Mouse (Mus musculus): ENCODE results near the gene Clk1. TPM values are rescaled to one million over a fixed set of nuclear protein-coding genes. Genes with fewer than 3 reads are reported as not detected.
A peak's percentile ranks its signal among the peaks of the same experiment; 100 is the strongest.

The Clk1 gene
- polyA plus RNA-seq, 1 experiment: 19.4 TPM

- Histone ChIP-seq H3K79me2 (ENCODE audit: control insufficient read depth, insufficient read depth) (no peaks in the 10 kb centered on the region), H3K4me3 (no peak overlapping the region), H3K27me3 (ENCODE audit: control insufficient read depth, insufficient read depth, insufficient read length) (no peaks in the 10 kb centered on the region), H3K36me3 (ENCODE audit: control insufficient read depth, insufficient read depth) (peaks cover 67% of the 10 kb centered on the region), H3ac (ENCODE audit: control insufficient read depth, insufficient read length) (no peak overlapping the region), H3K4me2 (ENCODE audit: low read depth) (no peak overlapping the region)
- TF ChIP-seq POLR2AphosphoS2 (IDR thresholded peaks at IDR 0.05; ENCODE audit: insufficient read length, low read depth): peak; percentile 76
- TF ChIP-seq MAX (IDR thresholded peaks at IDR 0.05; ENCODE audit: low read depth): no peak
- no peak for TF ChIP-seq USF1 (IDR thresholded peaks at IDR 0.05; ENCODE audit: low read depth)
Observed at GRCm38 (mm10) chr1:58410776-58411175, 13.1 kb downstream of the Clk1 start.

GRCm38 (mm10) chr1:58410198-58410588 is 13.7 kb downstream of the Clk1 start:
- Histone ChIP-seq H3K79me2 (ENCODE audit: control insufficient read depth, insufficient read depth) (no peaks in the 10 kb centered on the region), H3K4me3 (no peak overlapping the region), H3K4me2 (ENCODE audit: low read depth) (no peak overlapping the region), H3K36me3 (ENCODE audit: control insufficient read depth, insufficient read depth) (peaks cover 64% of the 10 kb centered on the region), H3ac (ENCODE audit: control insufficient read depth, insufficient read length) (no peak overlapping the region), H3K27me3 (ENCODE audit: control insufficient read depth, insufficient read depth, insufficient read length) (no peaks in the 10 kb centered on the region)
- TF ChIP-seq MYOG (IDR thresholded peaks at IDR 0.05; ENCODE audit: control insufficient read depth in 1 of 3, insufficient read depth in 1 of 3, insufficient read length in 2 of 3, low read depth in 2 of 3): no peak
- TF ChIP-seq POLR2AphosphoS2 (IDR thresholded peaks at IDR 0.05; ENCODE audit: insufficient read length, low read depth): peak; percentile 47
- no peak for TF ChIP-seq TCF12 (IDR thresholded peaks at IDR 0.05; ENCODE audit: insufficient read depth, poor library complexity, severe bottlenecking)
- no peak for TF ChIP-seq SRF (IDR thresholded peaks at IDR 0.05; ENCODE audit: control insufficient read depth, insufficient read length, low read depth)

GRCm38 (mm10) chr1:58409553-58410197 is 14.2 kb downstream of the Clk1 start:
- Histone ChIP-seq H3K4me3 (no peak overlapping the region), H3K4me2 (ENCODE audit: low read depth) (no peak overlapping the region), H3K27me3 (ENCODE audit: control insufficient read depth, insufficient read depth, insufficient read length) (no peaks in the 10 kb centered on the region), H3K79me2 (ENCODE audit: control insufficient read depth, insufficient read depth) (no peaks in the 10 kb centered on the region), H3K36me3 (ENCODE audit: control insufficient read depth, insufficient read depth) (peaks cover 60% of the 10 kb centered on the region), H3ac (ENCODE audit: control insufficient read depth, insufficient read length) (no peak overlapping the region)
- TF ChIP-seq POLR2AphosphoS2 (IDR thresholded peaks at IDR 0.05; ENCODE audit: insufficient read length, low read depth): peak; percentile 40
- TF ChIP-seq E2F4 (IDR thresholded peaks at IDR 0.05; ENCODE audit: insufficient read depth): no peak

DNA sequence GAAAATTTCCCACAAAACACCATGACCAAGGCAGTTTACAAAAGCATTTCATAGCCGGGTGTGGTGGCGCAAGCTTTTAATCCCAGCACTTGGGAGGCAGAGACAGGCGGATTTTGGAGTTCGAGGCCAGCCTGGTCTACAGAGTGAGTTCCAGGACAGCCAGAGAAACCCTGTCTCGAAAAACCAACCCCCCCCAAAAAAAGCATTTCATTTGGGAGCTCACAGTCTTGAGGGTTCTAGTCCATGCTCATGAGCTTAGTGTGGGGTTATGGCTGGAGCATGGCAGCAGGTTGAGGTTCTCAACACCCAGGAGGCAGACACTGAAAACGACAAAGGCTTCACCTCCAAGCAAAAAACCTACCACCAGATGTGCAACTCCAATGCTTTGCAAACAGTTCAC is 15.7 kb downstream of the Clk1 start:
- Histone ChIP-seq H3K4me2 (ENCODE audit: low read depth) (no peak overlapping the region), H3K27me3 (ENCODE audit: control insufficient read depth, insufficient read depth, insufficient read length) (no peaks in the 10 kb centered on the region), H3K36me3 (ENCODE audit: control insufficient read depth, insufficient read depth) (peaks cover 60% of the 10 kb centered on the region), H3ac (ENCODE audit: control insufficient read depth, insufficient read length) (no peak overlapping the region), H3K79me2 (ENCODE audit: control insufficient read depth, insufficient read depth) (no peaks in the 10 kb centered on the region), H3K4me3 (no peak overlapping the region)
- TF ChIP-seq CEBPB (IDR thresholded peaks at IDR 0.05; ENCODE audit: insufficient read depth, poor library complexity, severe bottlenecking): no peak
- no peak for TF ChIP-seq TCF3 (IDR thresholded peaks at IDR 0.05; ENCODE audit: insufficient read length, low read depth)
- TF ChIP-seq MYOG (IDR thresholded peaks at IDR 0.05; ENCODE audit: control insufficient read depth in 1 of 3, insufficient read depth in 1 of 3, insufficient read length in 2 of 3, low read depth in 2 of 3): no peak
- TF ChIP-seq POLR2AphosphoS2 (IDR thresholded peaks at IDR 0.05; ENCODE audit: insufficient read length, low read depth): peak; percentile 80
- TF ChIP-seq TCF12 (IDR thresholded peaks at IDR 0.05; ENCODE audit: insufficient read depth, poor library complexity, severe bottlenecking): no peak
- no peak for TF ChIP-seq E2F4 (IDR thresholded peaks at IDR 0.05; ENCODE audit: insufficient read depth)

GRCm38 (mm10) chr1:58407321-58407720 is 16.5 kb downstream of the Clk1 start:
- no peak overlapping the region for H3K4me3 ChIP-seq
- H3ac ChIP-seq (ENCODE audit: control insufficient read depth, insufficient read length): no peak overlapping the region
- H3K4me2 ChIP-seq (ENCODE audit: low read depth): no peak overlapping the region
- no peaks in the 10 kb centered on the region for H3K79me2 ChIP-seq (ENCODE audit: control insufficient read depth, insufficient read depth)
- TF ChIP-seq USF1 (IDR thresholded peaks at IDR 0.05; ENCODE audit: low read depth): no peak
- H3K36me3 ChIP-seq (ENCODE audit: control insufficient read depth, insufficient read depth): peaks cover 59% of the 10 kb centered on the region
- H3K27me3 ChIP-seq (ENCODE audit: control insufficient read depth, insufficient read depth, insufficient read length): no peaks in the 10 kb centered on the region

DNA sequence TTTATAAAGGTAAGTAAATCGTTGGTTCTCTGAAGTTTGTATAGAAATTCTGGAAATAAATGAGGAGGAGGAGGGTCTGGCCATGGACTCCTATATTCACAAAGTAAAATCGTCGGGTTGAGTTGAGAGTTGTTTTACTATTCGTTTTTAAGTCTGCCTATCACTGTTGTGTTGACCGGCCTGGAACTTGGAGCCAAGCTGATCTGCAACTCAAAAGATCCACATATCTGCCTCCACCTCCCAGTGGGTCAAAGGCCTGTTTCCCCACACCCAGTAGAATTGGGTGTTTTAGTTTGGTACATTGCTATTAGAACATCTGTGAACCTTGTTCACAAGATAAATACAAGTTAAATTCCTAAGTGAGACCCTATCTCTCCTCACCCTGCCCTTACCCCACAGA is 20.1 kb downstream of the Clk1 start:
- H3K79me2 ChIP-seq (ENCODE audit: control insufficient read depth, insufficient read depth): no peaks in the 10 kb centered on the region

More for the DNA sequence above, 20.1 kb downstream of the Clk1 start:
- H3K36me3 ChIP-seq (ENCODE audit: control insufficient read depth, insufficient read depth): peaks cover 68% of the 10 kb centered on the region
- H3K27me3 ChIP-seq (ENCODE audit: control insufficient read depth, insufficient read depth, insufficient read length): no peaks in the 10 kb centered on the region
- no peak for TF ChIP-seq MYOD1 (IDR thresholded peaks at IDR 0.05; ENCODE audit: control insufficient read depth in 1 of 3, insufficient read length in 2 of 3, low read depth in 2 of 3)
- TF ChIP-seq REST (IDR thresholded peaks at IDR 0.05; ENCODE audit: insufficient read depth, insufficient read length): no peak
- TF ChIP-seq TCF12 (IDR thresholded peaks at IDR 0.05; ENCODE audit: insufficient read depth, poor library complexity, severe bottlenecking): no peak
- no peak for TF ChIP-seq SRF (IDR thresholded peaks at IDR 0.05; ENCODE audit: control insufficient read depth, insufficient read length, low read depth)
- TF ChIP-seq MYOG (IDR thresholded peaks at IDR 0.05; ENCODE audit: control insufficient read depth in 1 of 3, insufficient read depth in 1 of 3, insufficient read length in 2 of 3, low read depth in 2 of 3): no peak
- TF ChIP-seq TCF3 (IDR thresholded peaks at IDR 0.05; ENCODE audit: insufficient read length, low read depth): no peak
- TF ChIP-seq CEBPB (IDR thresholded peaks at IDR 0.05; ENCODE audit: insufficient read depth, poor library complexity, severe bottlenecking): no peak
- TF ChIP-seq USF1 (IDR thresholded peaks at IDR 0.05; ENCODE audit: low read depth): no peak
- no peak overlapping the region for H3K4me3 ChIP-seq
- no peak overlapping the region for H3K4me2 ChIP-seq (ENCODE audit: low read depth)
- no peak overlapping the region for H3ac ChIP-seq (ENCODE audit: control insufficient read depth, insufficient read length)
